Mouse (Mus musculus) testis, adult 2 months (tissue): ENCODE results near the gene Sec16a.

Experiments used
- CTCF ChIP-seq: fragments of 200-500 bp; IDR thresholded peaks from 2 replicates; pipeline ENCODE4 v1.5.1; 2012; ENCODE audit warnings: low read depth, mild to moderate bottlenecking, inconsistent platforms, low read length, moderate library complexity; ENCODE audit not compliant: control insufficient read depth, insufficient read depth, insufficient replicate concordance
- POLR2A ChIP-seq: fragments of 200-500 bp; IDR thresholded peaks from 2 replicates; pipeline ENCODE4 v1.6.1; 2012; ENCODE audit warnings: low read depth, mild to moderate bottlenecking, inconsistent platforms, low read length, moderate library complexity; ENCODE audit not compliant: control insufficient read depth

DNA sequence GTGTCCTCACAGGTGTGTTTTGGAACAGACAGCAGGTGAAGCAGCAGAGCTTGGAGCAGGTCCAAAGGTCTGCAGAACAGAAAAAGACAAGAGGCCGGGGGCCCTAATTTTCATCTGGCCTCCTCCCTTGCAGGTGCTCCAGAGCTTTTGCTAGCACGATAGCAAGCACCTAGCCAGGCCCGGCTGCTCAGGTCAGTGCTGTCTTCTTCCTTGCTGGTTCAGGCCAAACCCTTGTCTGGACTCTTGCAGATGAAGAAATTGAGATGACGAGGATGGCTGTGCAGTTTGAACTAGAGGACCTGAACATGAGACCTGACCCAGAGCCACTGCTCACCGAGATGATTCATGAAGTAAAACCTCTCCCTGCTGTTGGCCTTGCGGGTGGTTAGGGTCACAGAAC lies 53.4 kb downstream of the Sec16a start:
- no peak for TF ChIP-seq POLR2A
- TF ChIP-seq CTCF: no peak
